Mouse (Mus musculus) adrenal gland, postnatal 10 days (tissue): ENCODE data around the gene Ppp1r3e. TPM values are rescaled to one million over a fixed set of nuclear protein-coding genes. Genes with fewer than 3 reads are reported as not detected.

Experiments
- DNase-seq: peaks from one replicate; pipeline ENCODE4 v3.0.0; 2021; ENCODE audit warnings: mixed read lengths
- long read RNA-seq, 2 experiments: library from polyadenylated mRNA; stranded (forward); transcript quantifications; one replicate each; pipeline ENCODE4 v2.0.0; 2021
- total RNA-seq, 2 experiments: library from RNA; stranded (reverse); gene quantifications; 2 replicates each; pipeline ENCODE4 v1.2.3; 2021

The Ppp1r3e gene
- 10 to 100 TPM; 11.2 to 16.6 TPM for total RNA-seq
- long read RNA-seq, experiment 1, partial matches to known transcripts: 0 of 4 reads
- long read RNA-seq, experiment 1, other reads (novel, unspliced or antisense): 2 of 4 reads
- long read RNA-seq, experiment 2, partial matches to known transcripts: 0 of 3 reads
- long read RNA-seq, experiment 2, other reads (novel, unspliced or antisense): 1 of 3 reads

DNA sequence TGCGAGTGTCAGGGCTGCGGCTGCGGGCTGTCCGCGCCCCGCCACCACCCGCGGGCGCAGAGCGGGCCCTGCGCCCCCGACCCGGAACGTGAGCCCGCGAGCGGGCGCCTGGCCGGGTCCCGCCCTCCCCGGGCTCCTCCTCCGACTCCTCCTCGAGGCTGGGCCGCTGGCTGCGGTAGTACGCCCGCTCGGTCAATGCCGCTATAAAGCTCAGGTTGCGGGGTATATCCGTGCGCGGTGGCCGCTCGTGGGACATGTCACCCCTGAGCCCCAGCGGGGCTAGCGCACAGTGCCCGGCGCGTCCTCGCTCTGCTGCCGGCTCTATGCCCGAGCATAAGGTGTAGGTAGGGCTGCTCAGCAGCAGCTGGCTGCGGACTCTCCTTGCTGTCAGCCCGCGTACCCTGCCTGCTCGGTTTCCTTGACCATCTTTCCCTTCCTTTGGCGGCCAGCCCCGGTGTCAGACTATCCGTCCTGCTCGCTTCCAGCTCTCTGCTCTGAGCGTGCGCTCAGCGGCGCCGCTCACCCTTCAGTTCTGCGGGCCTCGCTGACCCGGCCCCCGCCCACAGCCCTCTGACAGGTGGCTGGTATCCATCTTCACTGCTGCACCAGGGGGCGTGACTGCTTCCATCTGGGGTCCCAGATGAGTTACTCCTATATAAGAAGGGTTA lies at the start of gene Ppp1r3e:
Ppp1r3e (minus strand) TSS at position 503 of the 668 bp plus-strand sequence.
- peak; percentile 86 for DNase-seq

DNA sequence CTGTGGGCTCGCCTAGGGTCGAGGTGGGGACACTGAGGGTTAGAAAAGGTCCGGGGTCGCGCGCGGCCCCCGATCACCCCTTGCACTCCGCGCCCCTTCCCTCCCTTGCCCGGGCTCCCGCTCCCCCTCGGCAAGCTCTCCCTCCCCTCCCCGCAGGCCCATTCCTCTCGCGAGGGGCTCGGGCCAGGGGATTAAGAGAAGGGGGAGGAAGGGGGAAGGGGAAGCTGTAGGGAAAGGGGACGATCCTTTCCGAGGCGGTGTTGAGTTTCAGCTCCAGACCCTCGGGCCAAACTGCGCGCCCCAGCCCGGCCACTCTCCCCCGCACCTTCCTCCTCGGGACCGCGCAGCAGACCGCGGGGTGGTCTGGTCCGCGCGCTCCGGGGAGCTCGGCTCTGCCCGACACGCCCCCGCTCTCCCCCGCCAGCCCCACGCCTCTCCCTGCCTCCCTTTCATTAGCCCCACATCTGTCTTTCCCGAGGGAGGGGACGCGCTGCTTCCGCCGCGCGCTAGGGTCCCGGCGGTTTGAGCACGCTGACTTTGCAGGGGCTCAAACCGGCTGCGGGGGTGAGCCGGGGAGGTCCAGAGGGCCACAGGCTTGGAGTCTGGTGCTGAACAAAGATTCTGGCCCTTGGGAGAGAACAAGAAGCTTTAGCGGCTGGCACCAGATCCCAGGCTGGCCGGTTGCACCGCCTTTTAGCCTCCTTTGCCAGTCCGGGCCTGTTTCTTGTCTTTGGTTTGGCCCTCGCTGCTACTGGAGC lies 49.2 kb upstream of the Ppp1r3e start:
- DNase-seq: peak; percentile 63

- peak; percentile 75 for DNase-seq
Measured at GRCm38 (mm10) chr14:54925349-54926342, 48.3 kb upstream of the Ppp1r3e start, which contains the start of gene Efs. Gene Efs (minus strand): TSS chr14:54926126.

- DNase-seq: peak; percentile 52
Measured at GRCm38 (mm10) chr14:54924641-54925348, 47.4 kb upstream of the Ppp1r3e start.

- DNase-seq: no peak
Measured at GRCm38 (mm10) chr14:54920076-54920685, 42.8 kb upstream of the Ppp1r3e start.

- no peak for DNase-seq
Measured at GRCm38 (mm10) chr14:54913343-54913742, 36.0 kb upstream of the Ppp1r3e start.

DNA sequence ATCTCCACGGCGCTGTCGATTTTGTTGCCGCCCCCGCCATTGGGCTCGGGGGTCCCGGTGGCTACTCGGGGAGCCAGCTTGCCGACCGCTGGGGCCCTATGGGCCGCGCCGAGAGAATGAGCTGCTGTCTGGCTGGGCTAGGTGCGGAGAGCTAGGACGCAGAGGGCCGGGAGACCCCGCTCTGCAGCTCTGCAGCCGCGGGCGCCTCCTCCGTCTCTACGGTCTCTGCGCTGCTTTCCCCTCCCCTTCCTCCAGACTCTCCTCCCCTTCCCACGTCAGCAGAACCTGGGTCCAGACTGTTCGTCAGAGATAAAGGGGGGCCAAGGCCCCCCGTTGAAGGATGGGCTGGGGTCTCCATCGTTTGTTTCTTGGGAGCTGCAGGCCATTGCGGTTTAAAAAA lies 35.5 kb upstream of the Ppp1r3e start, which contains the start of gene Slc22a17:
Slc22a17 (minus strand) TSS at position 247 of the 400 bp plus-strand sequence.
- peak; percentile 82 for DNase-seq

DNA sequence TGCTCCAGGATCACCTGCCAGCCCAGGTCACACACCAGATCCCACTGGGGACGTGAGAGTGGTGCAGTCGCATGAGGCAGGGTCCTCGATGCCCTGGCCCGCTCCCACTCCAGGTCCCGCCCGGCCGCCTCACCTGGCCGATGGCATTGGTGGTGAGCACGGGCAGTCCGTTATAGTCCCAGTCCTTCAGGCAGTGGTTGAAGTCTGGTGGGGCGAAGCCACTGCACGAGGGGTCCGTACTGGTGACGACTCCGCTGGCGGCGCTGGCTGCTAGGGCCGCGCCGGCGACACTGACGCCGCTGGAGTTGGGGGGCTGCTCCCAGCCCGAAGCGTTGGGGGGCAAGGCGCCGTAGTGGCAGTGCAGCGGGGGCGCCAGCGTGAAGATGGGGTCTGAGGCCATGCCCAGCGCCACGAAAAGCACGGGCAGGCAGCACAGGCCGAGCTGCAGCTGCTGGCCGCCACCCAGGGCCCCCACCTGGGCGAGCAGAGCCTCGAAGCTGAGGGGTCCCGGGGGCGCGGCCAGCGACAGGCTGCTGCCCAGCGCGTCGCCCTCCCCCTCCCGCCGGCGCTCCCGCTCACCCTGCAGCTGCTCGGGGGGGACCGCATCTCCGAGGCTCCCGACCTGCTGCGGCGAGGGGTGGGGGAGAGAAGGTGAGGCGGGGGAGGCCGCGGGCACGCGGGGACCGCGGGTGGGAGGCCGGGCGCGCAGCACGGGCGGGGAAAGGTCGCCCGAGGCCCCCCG lies 34.9 kb upstream of the Ppp1r3e start:
- no peak for DNase-seq

DNA sequence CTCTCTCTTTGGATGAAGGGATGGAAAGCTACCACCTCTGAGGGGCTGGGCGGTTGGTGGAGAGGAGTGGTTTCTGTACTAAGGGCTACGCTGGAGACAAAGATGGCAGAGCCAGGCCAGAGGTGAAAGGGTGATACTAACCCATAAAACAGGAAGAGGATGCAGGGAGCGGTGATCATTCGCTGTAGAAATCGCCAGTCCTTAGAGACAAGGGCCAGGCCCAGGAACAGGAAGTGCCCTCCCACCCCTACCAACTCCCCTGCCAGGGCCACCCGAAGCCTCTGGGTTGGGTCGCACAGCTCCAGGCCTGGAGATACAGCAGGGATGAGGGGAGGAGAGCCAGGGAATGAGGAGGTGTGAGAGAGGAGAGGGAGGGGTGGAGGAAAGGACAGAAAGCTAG lies 31.3 kb upstream of the Ppp1r3e start:
- DNase-seq: no peak

DNA sequence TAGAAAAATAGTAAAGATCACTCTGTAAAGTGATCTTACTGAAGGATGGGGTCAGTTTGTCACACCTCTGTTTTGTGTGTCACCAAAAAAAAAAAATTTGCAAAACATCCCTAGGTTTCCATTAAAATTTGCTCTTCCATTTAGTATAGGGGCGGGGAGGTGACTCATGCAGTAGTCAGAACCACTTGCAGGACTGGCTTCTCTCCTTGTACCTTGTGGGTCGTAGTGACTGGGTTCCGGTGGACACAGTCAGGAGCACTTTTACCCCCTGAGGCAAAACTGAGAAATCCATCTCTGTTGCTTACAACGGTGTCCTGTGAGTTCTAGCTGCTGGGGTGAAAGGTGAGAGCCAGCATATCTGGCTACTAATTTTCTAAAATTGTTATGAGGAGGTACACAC lies 26.3 kb upstream of the Ppp1r3e start:
- DNase-seq: no peak

GRCm38 (mm10) chr14:54900383-54900782 lies 23.0 kb upstream of the Ppp1r3e start:
- peak; percentile 76 for DNase-seq

DNA sequence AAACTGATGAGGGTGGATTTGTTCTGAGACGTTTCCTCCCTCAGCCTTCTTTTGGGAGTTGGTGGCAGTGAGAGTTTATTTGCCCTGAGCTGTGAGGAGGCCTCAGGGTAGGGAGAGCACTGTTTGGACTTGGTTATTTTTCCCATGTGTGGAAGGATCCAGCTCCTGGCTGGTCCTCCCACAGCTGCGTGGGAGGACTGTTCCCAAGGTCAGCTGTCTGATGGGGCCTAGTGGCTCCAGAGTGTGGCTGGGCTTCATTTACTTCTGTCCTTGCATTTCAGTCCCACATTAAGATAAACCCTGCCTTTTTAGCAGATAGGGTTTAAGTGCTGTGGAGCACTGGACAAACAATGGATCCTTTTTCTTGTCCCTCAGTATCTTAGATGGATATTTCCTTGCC lies 20.1 kb upstream of the Ppp1r3e start:
- peak; percentile 27 for DNase-seq

GRCm38 (mm10) chr14:54894296-54895151 lies 17.2 kb upstream of the Ppp1r3e start:
- peak; percentile 77 for DNase-seq

- peak; percentile 96 for DNase-seq
Measured at GRCm38 (mm10) chr14:54893651-54894181, 16.4 kb upstream of the Ppp1r3e start.

DNA sequence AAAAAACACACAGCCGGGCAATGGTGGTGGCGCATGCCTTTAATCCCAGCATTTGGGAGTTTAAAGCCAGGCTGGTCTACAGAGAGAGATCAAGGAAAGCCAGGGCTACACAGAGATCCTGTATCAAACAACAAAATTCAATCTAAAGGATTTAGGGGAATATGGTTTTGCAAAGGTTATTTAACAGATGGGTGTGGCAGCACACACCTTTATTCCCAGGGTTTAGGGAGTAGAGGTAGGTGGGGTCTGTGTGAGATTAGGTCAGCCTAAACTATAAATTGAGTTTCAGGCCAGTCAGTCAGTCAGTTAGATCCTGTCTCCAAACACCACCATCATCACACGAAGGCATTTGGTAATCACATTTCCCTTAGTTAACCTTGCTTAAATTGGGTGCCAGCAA lies 14.8 kb upstream of the Ppp1r3e start, which contains the start of gene Pabpn1:
Pabpn1 (plus strand) TSS at position 301 of the 400 bp plus-strand sequence.
- DNase-seq: no peak

DNA sequence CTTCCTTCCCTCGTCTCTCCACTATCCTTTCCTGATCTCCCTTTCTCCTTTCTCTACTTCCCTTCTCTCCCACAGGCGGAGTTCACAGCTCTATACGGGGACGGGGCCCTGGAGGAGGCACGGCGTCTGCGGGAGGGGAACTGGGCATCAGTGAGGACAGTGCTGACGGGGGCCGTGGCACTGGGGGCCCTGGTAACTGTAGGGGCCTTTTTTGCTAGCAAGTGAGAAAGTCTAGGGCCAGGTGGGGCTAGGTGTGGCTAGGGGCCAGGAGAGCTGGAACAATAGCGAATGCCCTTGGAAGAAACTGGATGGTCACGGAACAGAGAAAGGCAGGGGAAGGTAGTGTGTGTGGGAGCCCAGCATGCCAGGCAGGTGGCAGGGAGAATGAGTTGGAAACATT lies 8.0 kb upstream of the Ppp1r3e start:
- DNase-seq: no peak

DNA sequence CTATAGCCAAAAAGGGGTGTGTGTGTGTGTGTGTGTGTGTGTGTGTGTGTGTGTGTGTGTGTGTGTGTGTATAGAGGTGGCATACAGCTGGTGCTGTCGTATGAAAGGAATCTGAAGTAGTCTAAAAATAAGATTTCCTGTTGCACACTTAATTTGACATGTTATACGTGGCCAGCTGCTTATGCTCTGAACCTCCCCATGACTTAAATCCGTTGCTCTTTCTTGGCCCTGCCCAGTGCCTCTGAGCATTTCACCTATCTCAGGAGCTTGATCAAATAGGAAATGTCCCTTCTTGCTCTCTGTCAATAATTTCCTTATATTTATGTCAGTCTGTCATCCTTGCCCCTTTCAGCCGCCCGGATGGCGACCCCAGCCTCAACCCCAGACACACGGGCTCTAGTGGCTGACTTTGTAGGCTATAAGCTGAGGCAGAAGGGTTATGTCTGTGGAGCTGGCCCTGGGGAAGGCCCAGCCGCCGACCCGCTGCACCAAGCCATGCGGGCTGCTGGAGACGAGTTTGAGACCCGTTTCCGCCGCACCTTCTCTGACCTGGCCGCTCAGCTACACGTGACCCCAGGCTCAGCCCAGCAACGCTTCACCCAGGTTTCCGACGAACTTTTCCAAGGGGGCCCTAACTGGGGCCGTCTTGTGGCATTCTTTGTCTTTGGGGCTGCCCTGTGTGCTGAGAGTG lies 6.8 kb upstream of the Ppp1r3e start:
- DNase-seq: peak; percentile 16
